Mouse (Mus musculus): Measurements from ENCODE around the gene Fbxw8. TPM values are rescaled to one million over a fixed set of nuclear protein-coding genes. Genes with fewer than 3 reads are reported as not detected.

The Fbxw8 gene
- polyA plus RNA-seq, 1 experiment, result 19.6 TPM

GRCm38 (mm10) chr5:118066828-118067227, 88.4 kb downstream of the Fbxw8 start:
- H3K36me3 ChIP-seq (ENCODE audit: control insufficient read depth, insufficient read depth, low read length), result no peaks in the 10 kb centered on the region
- TF ChIP-seq CTCF (IDR thresholded peaks at IDR 0.05; ENCODE audit: control insufficient read depth, insufficient read depth, insufficient replicate concordance, low read depth, low read length) (peak; percentile 88), POLR2A (IDR thresholded peaks at IDR 0.05; ENCODE audit: control insufficient read depth, low read depth, low read length) (no peak)
- no peaks in the 10 kb centered on the region for H3K27me3 ChIP-seq (ENCODE audit: control insufficient read depth, insufficient read depth, low read length)

DNA sequence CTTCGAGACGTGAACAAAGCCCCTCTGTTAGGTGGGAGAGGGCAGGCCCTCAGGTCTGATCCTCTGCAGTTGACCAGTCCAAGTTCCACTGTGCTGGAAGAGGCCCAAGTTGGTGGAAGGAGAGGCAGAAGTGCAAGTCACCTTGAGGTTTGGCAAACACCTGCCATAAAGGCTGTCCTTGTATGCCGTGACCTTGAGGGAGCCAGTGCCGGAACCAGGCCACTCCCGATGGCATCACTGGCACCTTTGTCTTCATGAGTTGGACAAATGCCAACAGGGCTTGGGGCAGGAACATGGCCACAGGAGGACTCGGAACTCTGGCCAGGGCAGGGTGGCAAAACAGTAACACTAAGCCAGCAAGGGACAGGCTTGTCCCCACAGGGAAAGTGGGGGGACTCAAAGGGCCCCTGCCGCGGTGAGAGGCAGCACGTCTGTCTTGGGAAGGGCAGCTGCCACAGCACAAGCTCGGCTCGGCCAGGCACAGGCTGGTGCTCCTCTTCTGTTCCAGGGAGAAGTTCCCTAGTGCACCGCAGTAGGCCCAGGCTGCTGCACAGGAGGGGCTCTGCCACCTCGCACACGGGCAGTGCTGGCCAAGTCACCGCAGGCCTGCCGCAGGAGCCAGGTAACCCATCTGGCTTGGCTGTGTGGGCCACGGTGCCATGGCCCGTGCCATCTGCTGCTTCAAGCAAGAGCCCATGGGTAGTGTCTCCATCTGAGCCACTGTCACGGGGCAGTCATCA, 89.6 kb downstream of the Fbxw8 start:
- Histone ChIP-seq H3K36me3 (ENCODE audit: control insufficient read depth, insufficient read depth, low read length) (no peaks in the 10 kb centered on the region), H3K27ac (ENCODE audit: control insufficient read depth, insufficient read depth, low read depth, low read length) (no peak overlapping the region), H3K27me3 (ENCODE audit: control insufficient read depth, insufficient read depth, low read length) (no peaks in the 10 kb centered on the region), H3K4me3 (ENCODE audit: control insufficient read depth, low read depth, low read length) (no peak overlapping the region), H3K4me1 (ENCODE audit: control insufficient read depth, insufficient read depth, low read length) (no peaks in the 10 kb centered on the region)
- TF ChIP-seq CTCF (IDR thresholded peaks at IDR 0.05; ENCODE audit: control insufficient read depth, insufficient read depth, insufficient replicate concordance, low read depth, low read length) (no peak), POLR2A (IDR thresholded peaks at IDR 0.05; ENCODE audit: control insufficient read depth, low read depth, low read length) (no peak)

More at GRCm38 (mm10) chr5:118066828-118067227, 88.4 kb downstream of the Fbxw8 start:
- Histone ChIP-seq H3K27ac (ENCODE audit: control insufficient read depth, insufficient read depth, low read depth, low read length) (no peak overlapping the region), H3K4me1 (ENCODE audit: control insufficient read depth, insufficient read depth, low read length) (no peaks in the 10 kb centered on the region), H3K4me3 (ENCODE audit: control insufficient read depth, low read depth, low read length) (no peak overlapping the region)

DNA sequence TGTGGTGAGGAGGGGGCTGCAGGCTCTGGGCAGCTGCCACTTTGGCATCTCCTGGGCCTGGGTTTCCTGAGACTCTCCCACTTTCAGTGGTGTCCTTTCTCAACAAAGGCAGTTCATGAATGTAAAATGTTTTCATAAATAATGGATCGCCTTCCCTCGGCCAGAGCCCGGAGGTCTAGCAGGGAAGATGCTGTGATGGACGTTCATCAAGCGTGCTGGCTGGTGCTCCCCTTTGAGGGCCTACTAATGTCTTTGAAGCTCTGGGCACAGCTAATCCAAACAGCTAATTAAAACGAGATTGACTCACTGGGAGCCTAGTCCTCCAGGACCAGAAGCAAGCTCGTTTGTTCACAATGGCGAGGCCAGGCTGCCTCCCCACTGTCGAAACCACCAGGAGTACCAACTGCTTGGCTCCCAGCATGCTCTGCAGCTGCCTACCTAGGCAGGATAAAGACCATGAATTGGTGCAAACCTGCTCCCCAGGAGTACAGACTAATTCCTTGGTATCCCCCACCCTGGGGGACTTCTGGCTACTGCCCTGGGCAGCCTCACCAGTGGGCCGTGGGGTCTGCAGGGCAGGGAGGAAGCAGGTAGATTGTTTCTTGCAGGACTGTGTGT, 90.9 kb downstream of the Fbxw8 start:
- Histone ChIP-seq H3K36me3 (ENCODE audit: control insufficient read depth, insufficient read depth, low read length) (no peaks in the 10 kb centered on the region), H3K4me1 (ENCODE audit: control insufficient read depth, insufficient read depth, low read length) (no peaks in the 10 kb centered on the region), H3K27ac (ENCODE audit: control insufficient read depth, insufficient read depth, low read depth, low read length) (no peak overlapping the region), H3K4me3 (ENCODE audit: control insufficient read depth, low read depth, low read length) (no peak overlapping the region), H3K27me3 (ENCODE audit: control insufficient read depth, insufficient read depth, low read length) (no peaks in the 10 kb centered on the region)
- TF ChIP-seq CTCF (IDR thresholded peaks at IDR 0.05; ENCODE audit: control insufficient read depth, insufficient read depth, insufficient replicate concordance, low read depth, low read length) (no peak), POLR2A (IDR thresholded peaks at IDR 0.05; ENCODE audit: control insufficient read depth, low read depth, low read length) (no peak)

GRCm38 (mm10) chr5:118063181-118063621, 92.1 kb downstream of the Fbxw8 start:
- H3K4me1 ChIP-seq (ENCODE audit: control insufficient read depth, insufficient read depth, low read length), result no peaks in the 10 kb centered on the region
- no peak for TF ChIP-seq POLR2A (IDR thresholded peaks at IDR 0.05; ENCODE audit: control insufficient read depth, low read depth, low read length)
- TF ChIP-seq CTCF (IDR thresholded peaks at IDR 0.05; ENCODE audit: control insufficient read depth, insufficient read depth, insufficient replicate concordance, low read depth, low read length), result no peak
- H3K27me3 ChIP-seq (ENCODE audit: control insufficient read depth, insufficient read depth, low read length), result no peaks in the 10 kb centered on the region

GRCm38 (mm10) chr5:118061391-118061790, 93.9 kb downstream of the Fbxw8 start:
- Histone ChIP-seq H3K27me3 (ENCODE audit: control insufficient read depth, insufficient read depth, low read length) (no peaks in the 10 kb centered on the region), H3K4me3 (ENCODE audit: control insufficient read depth, low read depth, low read length) (no peak overlapping the region), H3K27ac (ENCODE audit: control insufficient read depth, insufficient read depth, low read depth, low read length) (no peak overlapping the region), H3K36me3 (ENCODE audit: control insufficient read depth, insufficient read depth, low read length) (no peaks in the 10 kb centered on the region), H3K4me1 (ENCODE audit: control insufficient read depth, insufficient read depth, low read length) (no peaks in the 10 kb centered on the region)
- TF ChIP-seq POLR2A (IDR thresholded peaks at IDR 0.05; ENCODE audit: control insufficient read depth, low read depth, low read length) (no peak), CTCF (IDR thresholded peaks at IDR 0.05; ENCODE audit: control insufficient read depth, insufficient read depth, insufficient replicate concordance, low read depth, low read length) (no peak)

More at GRCm38 (mm10) chr5:118063181-118063621, 92.1 kb downstream of the Fbxw8 start:
- no peak overlapping the region for H3K4me3 ChIP-seq (ENCODE audit: control insufficient read depth, low read depth, low read length)
- H3K27ac ChIP-seq (ENCODE audit: control insufficient read depth, insufficient read depth, low read depth, low read length), result no peak overlapping the region
- H3K36me3 ChIP-seq (ENCODE audit: control insufficient read depth, insufficient read depth, low read length), result no peaks in the 10 kb centered on the region

- no peak overlapping the region for H3K27ac ChIP-seq (ENCODE audit: control insufficient read depth, insufficient read depth, low read depth, low read length)
- no peaks in the 10 kb centered on the region for H3K27me3 ChIP-seq (ENCODE audit: control insufficient read depth, insufficient read depth, low read length)
- no peaks in the 10 kb centered on the region for H3K36me3 ChIP-seq (ENCODE audit: control insufficient read depth, insufficient read depth, low read length)
- H3K4me3 ChIP-seq (ENCODE audit: control insufficient read depth, low read depth, low read length), result no peak overlapping the region
- no peak for TF ChIP-seq POLR2A (IDR thresholded peaks at IDR 0.05; ENCODE audit: control insufficient read depth, low read depth, low read length)
- no peak for TF ChIP-seq CTCF (IDR thresholded peaks at IDR 0.05; ENCODE audit: control insufficient read depth, insufficient read depth, insufficient replicate concordance, low read depth, low read length)
- no peaks in the 10 kb centered on the region for H3K4me1 ChIP-seq (ENCODE audit: control insufficient read depth, insufficient read depth, low read length)
Observed at GRCm38 (mm10) chr5:118059646-118060045, 95.6 kb downstream of the Fbxw8 start.

DNA sequence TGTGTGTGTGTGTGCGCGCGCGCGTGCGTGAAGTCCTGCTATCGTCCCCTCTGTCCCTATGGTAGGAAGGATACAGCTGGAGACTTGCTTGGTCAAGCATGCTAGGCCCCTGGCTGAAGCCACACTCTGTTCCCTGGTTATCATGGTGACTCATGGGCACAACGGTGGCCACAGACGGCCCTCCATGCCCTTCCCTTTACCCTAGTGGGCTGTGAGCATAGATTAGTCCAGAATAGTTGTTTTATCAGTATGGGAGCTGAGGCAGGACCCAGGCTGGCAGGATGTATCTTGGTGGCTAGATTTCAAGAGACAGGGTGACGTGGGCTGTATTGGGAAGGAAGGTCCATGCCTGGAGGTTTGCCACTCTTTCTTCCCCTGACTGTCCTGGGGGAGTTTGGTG, 96.4 kb downstream of the Fbxw8 start:
- no peak overlapping the region for H3K27ac ChIP-seq (ENCODE audit: control insufficient read depth, insufficient read depth, low read depth, low read length)
- no peaks in the 10 kb centered on the region for H3K4me1 ChIP-seq (ENCODE audit: control insufficient read depth, insufficient read depth, low read length)
- no peaks in the 10 kb centered on the region for H3K36me3 ChIP-seq (ENCODE audit: control insufficient read depth, insufficient read depth, low read length)
- TF ChIP-seq CTCF (IDR thresholded peaks at IDR 0.05; ENCODE audit: control insufficient read depth, insufficient read depth, insufficient replicate concordance, low read depth, low read length), result no peak
- TF ChIP-seq POLR2A (IDR thresholded peaks at IDR 0.05; ENCODE audit: control insufficient read depth, low read depth, low read length), result no peak
- H3K4me3 ChIP-seq (ENCODE audit: control insufficient read depth, low read depth, low read length), result no peak overlapping the region
- no peaks in the 10 kb centered on the region for H3K27me3 ChIP-seq (ENCODE audit: control insufficient read depth, insufficient read depth, low read length)
